Mouse (Mus musculus) heart, postnatal 36 days (tissue): ENCODE measurements around the gene Lhx1. TPM values are rescaled to one million over a fixed set of nuclear protein-coding genes. Genes with fewer than 3 reads are reported as not detected.
A peak's percentile ranks its signal among the peaks of the same experiment; 100 is the strongest.

Source experiments
- DNase-seq, 2 experiments: peaks; one replicate each; pipeline ENCODE4 v3.0.0; 2021 to 2022
- intact Hi-C: fragments of 180-260 bp; cut with DNase I; formaldehyde crosslinking; loops from one replicate; pipeline ENCODE4 v1.15.1; 2025
- total RNA-seq, 2 experiments: library from RNA; stranded (reverse); gene quantifications; 2 replicates each; pipeline ENCODE4 v1.2.3; 2021

The Lhx1 gene
- total RNA-seq: not detected

DNA sequence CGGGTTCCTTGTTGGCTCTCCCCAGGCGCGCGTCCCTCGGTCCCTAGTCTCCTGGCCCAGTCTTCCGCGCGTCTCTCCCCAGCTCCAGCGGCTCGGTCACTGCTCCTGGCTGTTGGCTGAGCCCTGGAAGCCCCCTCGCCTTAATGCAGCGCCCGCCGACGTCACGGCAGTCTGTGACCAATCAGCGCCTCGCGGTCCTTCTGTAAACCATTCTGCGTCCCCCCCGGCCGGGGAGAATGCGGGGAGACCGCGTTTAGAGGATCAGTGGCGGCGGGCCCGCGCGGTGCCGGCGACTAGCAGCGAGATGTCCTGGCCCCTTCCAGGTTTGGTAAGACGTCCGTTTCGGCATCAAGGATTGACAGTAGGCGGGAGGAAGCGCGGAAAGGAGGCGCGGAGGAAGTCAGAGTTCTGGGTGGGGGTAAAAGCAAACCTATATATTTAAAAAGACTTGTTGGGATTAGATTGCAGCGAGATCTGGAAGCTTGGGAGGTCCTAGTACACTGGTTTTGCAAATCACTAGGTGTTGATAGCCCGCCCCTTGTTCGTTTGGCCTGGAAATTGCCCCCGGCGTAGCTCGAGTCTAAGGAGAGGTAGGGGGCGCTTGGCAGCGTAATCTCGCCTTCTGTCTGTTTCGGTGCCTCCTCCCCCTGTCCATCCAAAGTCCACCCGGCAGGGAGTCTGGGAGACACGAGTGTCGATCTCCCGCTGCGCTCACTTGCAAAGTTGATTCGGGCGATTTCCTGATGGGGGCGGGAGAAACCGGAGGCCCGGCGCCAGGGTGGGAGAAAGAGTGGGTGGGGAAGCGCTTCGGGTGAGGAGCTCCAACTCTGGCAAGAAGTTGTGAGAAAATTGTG, at the start of gene Lhx1:
TSS of gene Lhx1 (minus strand) at position 115 of the 854 bp plus-strand sequence.
- intact Hi-C loops: no loop called here
- DNase-seq: peak; percentile 23 to 36

DNA sequence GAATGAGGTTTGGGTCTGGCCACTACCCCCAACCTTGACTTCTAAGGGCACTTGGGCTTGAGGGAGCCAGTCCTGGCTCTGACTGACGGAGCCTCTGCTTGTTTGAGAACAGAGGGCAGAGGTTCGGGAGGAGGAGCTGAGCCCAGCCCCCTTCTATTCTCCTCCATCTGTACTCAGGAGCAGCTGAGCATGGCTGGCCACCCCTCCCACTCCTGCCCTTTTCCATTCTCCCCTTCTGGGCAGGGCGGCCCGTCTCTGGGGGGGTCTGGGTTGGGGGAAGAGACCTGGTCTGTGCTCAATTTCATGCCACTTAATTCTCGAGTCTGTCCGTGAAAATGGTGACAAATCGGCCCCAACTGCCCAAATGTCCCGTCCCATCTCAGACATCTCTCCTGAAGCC, 49.5 kb upstream of the Lhx1 start:
- DNase-seq: no peak
- intact Hi-C loops: no loop called here

DNA sequence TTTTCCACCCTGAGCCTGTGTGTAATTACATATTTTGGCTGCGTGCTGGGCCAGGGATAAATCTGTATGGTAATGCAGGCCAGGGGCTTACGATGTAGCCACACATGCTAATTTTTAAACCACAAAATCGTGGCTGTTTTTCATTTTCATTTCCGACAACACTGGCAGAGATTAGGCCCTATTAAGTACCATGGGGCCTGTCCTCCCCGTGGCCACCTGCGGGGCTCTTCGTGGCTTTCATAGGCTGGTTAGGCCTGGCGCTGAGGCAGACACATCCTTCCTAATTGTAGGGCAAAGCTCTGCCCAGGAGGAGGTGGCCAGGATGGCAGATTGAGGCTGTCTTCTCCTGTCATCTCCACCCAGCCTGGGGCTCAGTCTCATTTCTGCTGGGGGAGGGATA, 48.3 kb upstream of the Lhx1 start:
- no peak for DNase-seq
- intact Hi-C loops: no loop called here

DNA sequence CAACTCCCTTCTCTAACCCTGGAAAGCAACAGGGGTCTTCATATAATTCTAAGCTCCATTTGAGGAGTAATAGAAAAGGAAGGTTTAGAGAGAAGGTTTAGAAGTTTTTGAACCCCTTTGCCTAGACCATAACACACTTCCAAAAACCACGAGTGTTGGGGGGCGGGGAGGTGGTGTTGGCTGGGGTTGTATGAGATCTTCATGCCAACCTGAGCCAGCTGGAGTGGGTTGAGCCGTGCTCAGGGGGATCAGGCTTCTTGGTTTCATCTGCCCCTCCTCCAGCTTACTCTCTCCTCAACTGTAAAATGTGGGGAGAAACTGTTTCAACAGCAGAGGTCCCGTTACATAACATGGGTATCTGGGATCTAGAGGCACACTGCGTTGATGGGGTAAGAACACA, 45.5 kb upstream of the Lhx1 start:
- DNase-seq: no peak
- intact Hi-C loops: no loop called here

DNA sequence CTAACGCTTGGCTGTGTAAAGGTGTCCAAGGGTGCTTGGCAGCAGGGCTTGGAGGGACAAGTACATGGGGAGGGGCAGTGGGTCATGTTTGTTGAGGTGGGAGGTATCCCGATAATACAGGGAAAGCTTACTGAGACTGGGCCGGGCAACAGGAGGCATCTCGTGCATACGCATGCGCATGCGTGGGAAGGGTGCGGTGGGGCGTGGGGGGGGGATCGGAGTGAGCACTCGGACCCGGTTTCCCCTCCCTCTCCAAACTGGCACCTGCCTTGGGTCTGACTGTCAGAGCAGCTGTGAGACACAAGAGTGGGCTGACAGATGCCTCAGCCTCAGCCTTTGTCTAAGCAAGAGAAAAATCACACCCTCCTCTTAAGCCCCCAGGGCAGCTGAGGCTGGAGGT, 45.1 kb upstream of the Lhx1 start:
- intact Hi-C loops: no loop called here
- DNase-seq: no peak

DNA sequence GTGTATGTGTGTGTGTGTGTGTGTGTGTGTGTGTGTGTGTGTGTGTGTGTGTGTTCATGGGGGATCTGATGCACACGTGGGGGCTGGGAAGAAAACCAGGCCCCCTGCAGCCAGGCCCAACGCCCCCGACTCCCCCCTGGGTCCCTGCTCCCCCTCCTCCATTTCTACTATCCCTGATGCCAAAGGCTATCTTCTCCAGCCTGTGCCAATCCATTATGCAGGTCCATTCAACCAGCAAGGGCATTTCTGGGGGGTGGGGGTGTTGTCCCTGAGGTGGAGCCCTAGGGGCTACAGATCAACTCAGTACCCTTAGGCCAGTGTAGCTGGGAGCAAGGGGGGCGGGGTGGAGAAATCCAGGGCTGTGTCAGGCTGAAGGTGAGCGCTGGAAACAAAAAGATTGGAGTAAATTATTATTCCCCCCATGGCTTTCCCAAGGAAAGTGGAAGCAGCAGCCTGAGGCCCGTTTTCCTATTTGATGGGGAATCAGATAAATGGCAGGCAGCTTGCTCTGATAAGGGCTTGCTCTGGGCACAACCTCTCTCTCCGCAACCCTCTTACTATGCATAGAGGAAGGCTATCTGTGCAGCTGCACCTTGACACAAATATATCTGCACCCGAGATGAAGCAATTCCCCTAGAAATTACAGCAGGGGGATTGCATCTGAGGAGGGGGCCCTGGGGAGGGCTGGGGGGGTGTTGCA, 43.9 kb upstream of the Lhx1 start:
- DNase-seq: no peak
- intact Hi-C loops: no loop called here

DNA sequence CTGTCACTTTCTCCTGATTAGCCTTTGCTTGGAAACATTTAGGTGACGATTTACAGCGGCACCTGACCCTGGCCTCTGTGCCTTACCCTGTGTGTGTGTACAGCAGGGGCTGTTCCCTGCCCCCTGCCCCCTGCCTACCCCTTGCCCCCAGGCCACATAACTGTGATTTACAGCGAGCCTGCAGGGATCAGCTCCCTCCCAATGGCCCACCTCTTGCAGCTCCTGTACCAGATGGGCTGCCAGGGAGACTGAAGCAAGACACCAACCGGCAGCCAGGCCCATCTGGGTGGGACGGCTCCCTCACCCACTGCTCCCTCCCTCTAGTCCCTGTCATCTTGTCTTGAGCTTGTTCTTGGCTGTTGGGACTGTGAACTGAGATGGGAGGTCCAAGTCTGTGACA, 43.1 kb upstream of the Lhx1 start:
- DNase-seq: no peak
- intact Hi-C loops: no loop called here

DNA sequence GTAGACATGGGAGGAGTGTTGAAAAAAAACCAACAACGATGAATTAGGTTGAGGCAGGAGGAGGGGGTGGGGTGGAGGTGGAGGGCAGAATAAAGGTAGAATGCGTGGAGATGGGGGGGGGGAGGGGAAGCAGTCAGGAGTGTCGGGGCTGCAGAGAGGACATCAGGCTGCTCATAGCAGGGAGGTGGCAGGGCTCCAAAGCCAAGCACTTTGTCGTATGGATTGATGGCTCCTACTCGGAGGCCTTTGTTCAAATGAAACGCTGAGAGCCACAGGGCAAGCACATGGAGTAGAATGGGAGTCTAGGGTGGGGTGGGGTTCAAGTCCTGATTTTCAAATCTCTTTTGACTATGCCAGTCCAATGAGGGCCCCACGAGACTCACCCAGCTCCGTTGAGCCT, 41.4 kb upstream of the Lhx1 start:
- DNase-seq: no peak
- intact Hi-C loops: no loop called here

DNA sequence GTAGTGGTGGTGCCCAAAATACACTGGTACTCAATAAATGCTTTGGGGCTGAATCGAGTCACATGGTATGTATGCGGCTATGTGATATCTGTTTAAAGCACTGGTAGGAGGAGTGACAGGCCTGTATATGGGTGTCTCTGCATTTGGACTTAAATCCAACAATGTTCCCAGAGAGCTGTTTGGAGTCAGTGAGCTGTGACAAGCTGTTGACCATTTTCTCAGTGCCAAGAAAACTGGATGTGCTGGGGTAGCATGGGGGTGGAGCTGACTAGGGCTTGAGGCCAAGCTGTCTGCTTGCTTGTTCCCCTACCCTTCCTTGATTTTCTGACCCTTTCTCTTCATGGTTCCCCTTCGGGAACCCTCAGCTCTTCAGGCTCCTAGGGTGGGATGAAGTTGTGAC, 39.9 kb upstream of the Lhx1 start:
- DNase-seq: no peak
- intact Hi-C loops: no loop called here

DNA sequence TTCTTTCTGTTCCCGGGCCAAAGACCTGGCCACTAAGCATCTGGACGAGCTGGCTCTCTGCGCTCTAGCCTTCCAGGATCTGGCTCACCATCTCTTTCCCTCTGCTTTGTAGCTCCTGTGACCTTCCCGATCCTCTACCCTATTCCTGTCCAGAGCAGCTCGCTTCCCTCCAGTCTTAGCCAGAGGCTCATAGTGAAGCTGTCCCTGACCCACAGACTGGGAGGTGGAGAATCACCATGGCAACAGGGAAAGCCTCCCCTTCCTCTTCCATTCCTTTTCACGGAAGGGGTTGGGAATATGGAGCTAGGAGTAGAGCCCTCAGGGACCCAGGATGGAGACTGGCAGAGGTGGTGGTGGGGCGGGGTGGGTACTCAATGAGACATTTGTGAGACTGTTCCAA, 38.0 kb upstream of the Lhx1 start:
- intact Hi-C loops: no loop called here
- DNase-seq: no peak

DNA sequence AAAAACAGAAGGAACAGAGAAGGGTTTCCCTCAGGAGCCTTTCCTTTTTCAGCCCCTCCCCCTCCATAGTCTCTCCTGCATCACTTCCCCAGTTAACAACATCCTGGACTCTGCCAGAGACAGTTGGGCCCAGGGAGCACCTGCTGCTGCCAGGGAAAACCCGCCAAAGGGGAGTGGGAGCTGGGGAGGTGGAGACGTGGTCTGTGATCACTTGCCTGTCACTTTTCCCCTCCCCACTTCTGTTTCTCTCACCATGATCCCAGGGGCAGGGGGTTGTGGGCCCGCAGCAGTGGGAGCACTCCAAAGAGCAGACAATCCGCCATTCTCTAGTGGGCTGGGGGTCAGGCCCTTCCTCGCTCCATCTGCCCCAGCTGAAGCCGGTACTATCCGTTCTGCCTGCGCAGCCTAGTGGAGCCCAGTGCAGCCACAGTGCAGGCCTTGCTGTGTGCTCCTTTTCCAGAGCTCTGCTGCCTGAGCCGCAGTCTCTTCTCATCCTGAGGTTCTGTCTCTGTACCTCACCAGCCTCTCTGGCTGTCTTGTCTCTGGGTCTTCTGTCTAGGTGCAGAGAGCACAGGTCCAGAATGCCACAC, 37.5 kb upstream of the Lhx1 start:
- DNase-seq: no peak

DNA sequence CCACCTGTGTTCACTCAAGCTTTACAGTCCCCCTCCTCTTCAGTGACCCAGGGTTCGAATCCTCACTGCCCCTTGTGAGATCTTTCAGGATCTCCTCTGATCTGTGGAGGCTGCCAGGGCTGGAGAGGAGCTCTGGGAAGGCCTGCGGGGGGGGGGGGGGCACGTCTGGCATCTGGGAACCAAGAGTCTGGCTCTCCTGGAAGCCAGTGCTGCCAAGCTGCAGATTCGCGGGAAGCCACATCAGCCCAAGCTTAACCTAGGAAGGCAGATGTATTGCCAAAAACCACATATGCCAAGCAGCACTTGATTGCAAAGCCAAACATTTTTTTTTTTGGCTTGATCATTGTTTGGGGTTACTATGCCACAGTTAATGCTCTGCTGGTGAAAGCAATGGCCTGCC, 36.2 kb upstream of the Lhx1 start:
- no peak for DNase-seq
- intact Hi-C loops: no loop called here

More for the DNA sequence above, 37.5 kb upstream of the Lhx1 start:
- intact Hi-C loops: no loop called here

DNA sequence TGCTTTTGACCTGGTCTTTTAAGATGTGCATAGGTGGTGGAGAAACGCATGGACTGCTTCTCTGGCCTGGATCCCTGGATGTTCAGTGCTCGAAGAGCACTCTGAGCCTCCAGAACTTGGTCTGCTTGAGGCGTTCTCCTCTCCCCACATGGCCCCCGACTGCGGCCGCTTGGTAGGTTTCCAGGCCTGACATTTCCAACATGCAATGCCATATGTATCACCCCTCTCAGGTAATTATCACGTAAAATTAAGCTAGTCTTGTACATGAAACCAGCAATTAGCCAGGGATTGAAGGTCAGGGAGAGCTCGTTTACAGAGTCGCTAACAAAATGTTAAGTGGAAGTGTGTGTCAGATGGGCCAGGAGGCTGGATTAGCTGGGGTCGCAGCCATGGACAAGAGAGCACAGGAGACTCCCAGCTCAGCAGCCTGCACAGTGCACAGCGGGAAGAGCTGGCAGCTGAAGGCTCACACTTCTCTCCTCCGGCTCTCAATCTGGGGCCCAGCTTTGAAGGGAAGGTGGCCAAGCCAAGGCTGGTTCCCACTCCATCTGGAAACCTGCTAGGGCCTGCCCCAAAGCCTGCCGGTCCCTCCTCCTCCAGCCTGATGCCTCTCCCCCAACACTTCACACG, 28.6 kb upstream of the Lhx1 start:
- no peak for DNase-seq
- intact Hi-C loops: no loop called here

DNA sequence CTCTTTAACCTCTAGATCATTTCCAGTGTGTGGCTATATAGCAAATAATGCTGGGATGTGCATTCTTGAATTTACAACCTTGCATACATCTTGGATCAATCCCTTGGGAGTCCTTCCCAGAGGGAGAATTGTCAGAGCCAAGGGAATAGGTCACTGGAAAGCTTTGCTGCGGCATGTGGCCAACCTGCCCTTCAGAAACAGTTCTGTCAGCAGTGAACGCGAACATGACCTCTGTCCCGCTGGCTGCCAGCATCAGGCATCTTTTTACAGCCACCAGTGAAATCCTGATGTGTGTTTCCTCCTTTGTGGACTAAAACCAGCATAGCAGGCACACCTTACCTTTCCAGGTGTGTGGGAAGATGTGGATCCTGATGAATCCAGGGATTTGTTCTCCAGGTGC, 26.0 kb upstream of the Lhx1 start:
- intact Hi-C loops: no loop called here
- DNase-seq: no peak

DNA sequence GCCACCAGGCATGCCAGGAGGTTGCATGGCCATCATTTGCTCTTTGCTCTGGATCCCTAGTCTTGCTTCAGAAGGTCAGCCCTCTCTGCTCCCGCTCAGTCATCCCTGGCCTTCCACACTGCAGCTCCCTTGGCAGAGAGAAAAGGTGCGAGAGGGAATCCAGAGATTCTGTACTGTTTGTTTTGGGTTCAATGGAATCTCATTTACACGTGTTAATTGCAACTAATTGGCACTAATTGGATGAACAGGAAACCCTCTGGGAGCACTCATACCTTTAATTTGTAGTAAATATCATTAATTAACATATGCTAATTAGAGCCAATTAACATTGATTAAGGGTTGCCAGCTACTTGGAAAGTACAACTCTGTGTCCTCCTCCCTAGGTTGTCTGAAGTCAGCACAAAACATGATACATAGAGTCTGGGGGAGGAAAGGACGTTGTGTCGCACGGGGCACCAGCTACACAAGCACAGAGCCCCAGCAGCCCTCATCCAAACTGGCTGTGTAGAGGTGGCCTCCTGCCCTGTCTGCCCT, 24.0 kb upstream of the Lhx1 start:
- no peak for DNase-seq
- intact Hi-C loops: no loop called here

DNA sequence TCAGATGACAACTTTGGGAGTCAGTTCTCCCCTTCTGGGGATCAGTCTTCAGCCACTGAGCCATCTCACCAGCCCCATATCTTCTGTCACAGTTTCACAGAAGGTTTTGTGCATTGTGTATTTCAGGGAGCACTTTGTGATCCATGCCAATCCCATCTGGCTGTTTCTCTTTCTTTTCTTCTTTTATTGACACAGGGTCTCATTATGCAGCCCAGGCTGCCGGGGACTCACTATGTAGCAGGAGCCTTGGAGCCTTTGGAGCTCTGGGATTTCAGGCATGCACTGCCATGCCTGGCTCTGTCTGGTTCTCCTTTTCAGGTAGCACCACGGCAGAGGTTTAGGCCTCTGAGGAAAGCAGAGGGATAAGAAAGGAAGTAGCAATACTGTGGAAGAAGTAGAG, 23.0 kb upstream of the Lhx1 start:
- DNase-seq: no peak
- intact Hi-C loops: no loop called here

DNA sequence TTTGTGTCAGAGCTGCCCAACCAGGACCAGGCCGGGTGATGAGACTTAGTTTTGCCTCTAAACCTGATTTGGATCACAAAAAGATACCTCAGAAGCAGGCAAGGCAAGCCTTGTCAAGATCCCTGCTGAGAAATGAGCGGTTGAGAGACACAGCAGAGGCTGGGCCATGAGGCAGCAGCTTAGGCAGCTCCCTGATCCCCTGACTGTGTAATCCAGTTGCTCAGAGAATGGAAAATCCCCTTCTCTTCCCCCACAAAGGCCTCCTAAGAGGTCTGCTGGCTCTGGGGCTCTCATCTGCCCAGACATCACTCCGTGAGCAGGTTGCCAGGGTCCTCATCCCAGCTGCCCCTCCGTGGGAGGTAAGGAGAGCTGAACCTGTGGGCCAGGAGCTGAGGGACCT, 14.6 kb upstream of the Lhx1 start:
- DNase-seq: no peak
- intact Hi-C loops: no loop called here

DNA sequence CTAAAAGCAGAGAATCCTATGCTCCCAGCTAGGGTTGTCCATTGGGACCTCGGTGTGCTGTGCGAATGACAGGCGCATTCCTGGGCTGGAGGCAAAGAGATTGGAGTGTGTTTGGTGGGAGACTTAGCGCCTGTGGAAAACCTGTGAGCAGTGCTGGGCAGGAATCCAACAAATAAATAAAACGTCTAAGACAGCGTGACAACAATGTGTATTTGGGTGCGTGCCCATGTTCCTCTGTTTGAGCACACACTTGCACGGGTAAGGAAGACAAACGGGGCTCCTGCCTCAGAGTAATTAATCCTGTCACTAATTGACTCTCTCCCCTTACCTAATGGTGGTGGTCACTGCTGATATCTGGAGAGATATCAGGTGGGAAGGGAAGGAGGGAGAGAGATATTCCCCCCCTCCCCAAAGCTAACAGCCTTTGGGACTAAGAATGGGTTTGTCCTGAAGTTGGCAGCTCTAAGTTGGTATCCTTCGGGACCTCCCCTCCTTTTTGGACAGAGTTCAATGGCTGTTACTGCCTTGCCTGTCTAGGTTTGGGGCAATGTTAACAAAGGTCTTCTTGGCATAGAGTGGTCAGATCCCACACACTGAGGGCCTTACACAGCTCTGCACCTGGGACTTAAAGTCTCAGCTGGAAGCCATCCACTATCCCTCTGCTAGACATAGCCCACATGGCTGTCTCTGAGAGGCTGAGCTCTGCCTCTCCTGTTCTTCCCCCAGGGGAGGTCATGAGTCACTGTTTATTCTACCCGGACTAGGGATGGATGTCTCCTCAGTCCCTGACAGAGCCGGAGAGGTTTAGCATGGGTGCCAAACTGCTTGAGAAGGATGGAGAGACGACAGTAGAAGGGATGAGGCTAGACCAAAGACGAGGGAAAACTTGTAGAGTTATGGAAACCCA, 4.7 kb upstream of the Lhx1 start:
- intact Hi-C loops: no loop called here
- DNase-seq: no peak

DNA sequence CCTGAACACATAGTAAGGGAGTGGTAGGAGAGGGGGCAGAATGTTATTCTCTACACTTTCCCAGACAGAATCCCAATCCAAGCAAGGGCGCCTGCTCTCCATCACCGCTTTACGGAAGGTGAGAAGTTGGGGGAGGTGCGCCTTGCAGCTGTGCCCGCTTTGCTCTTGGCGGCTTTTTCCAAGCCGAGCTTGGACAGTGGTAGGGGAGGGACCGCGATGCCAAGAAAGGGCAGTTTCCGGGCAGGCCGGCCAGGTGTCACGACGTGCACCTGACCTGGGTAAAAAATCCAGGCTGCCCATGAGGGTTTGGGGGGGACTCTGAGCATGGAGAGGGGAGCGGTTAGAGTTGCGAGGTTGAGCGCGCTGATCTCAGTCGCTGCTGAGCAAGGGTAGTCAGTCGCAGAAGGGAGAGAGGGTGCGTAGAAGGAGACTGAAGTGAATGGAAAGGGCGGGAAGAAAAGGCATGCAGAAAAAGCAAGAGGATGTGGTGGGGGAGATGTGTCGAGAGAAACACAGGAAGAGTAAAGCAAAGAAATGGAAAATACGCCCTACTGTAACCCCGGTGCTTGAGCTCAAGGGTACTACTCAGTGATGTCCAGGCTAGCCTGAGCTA, 3.9 kb upstream of the Lhx1 start:
- no peak for DNase-seq
- intact Hi-C loops: no loop called here
